Comparison of ENCODE assay signal across 8 mouse cellular contexts in genomic region chr1:171234126-171234525, GRCm38 (mm10). TPM values are rescaled to one million over a fixed set of nuclear protein-coding genes. Genes with fewer than 3 reads are reported as not detected.
DNase-seq lines count a peak whose midpoint lies in the region; ATAC-seq and TF ChIP-seq lines count a peak whose summit lies in the region.

TSS of gene Fcer1g (minus strand) at chr1:171234365.

- H3K4me3 ChIP-seq in layer of hippocampus, adult 2 months, result peak within 1 kb of the TSS; percentile 9; the same call in 1 of the 2 replicates
- no peak within 1 kb of the TSS; the same call in 1 of the 2 replicates for H3K4me3 ChIP-seq in heart, postnatal 0 days (ENCODE audit: low read depth, low read length)
- no peak within 1 kb of the TSS for H3K4me3 ChIP-seq in limb, embryonic 12.5 days (replicated peaks)

- no peaks in the 10 kb centered on the region for H3K27me3 ChIP-seq in heart, postnatal 0 days (ENCODE audit: control insufficient read depth, insufficient read depth, low read length)
- no peaks in the 10 kb centered on the region for H3K27me3 ChIP-seq in limb, embryonic 12.5 days

- ATAC-seq in heart, postnatal 0 days (ENCODE audit: insufficient read depth, low read depth), result no peak
- ATAC-seq in limb, embryonic 12.5 days (ENCODE audit: insufficient number of reproducible peaks, insufficient read depth, low FRiP score, low TSS enrichment, low read depth), result no peak
- peak; percentile 88 for ATAC-seq in monocyte, adult 5-6 weeks (replicated peaks; ENCODE audit: insufficient number of reproducible peaks, low FRiP score, low TSS enrichment, poor library complexity, severe bottlenecking)

- H3K9me3 ChIP-seq in heart, postnatal 0 days (replicated peaks; ENCODE audit: control insufficient read depth, low read length), result no peaks in the 10 kb centered on the region
- no peaks in the 10 kb centered on the region for H3K9me3 ChIP-seq in limb, embryonic 12.5 days

- H3K4me1 ChIP-seq in heart, postnatal 0 days (ENCODE audit: control insufficient read depth, insufficient read depth), result 0 out of 2 replicates have a peak, but pooled peaks cover 6% of the 10 kb centered on the region
- peaks cover 17% of the 10 kb centered on the region for H3K4me1 ChIP-seq in limb, embryonic 12.5 days (replicated peaks)

- no peak for TF ChIP-seq POLR2A in brain, embryonic 14.5 days (IDR thresholded peaks at IDR 0.05; ENCODE audit: borderline replicate concordance, extremely low read depth, insufficient read depth, insufficient read length, poor library complexity, severe bottlenecking)

- H3K4me2 ChIP-seq in heart, postnatal 0 days (ENCODE audit: low read depth, low read length), result no peak within 1 kb of the TSS
- no peak within 1 kb of the TSS for H3K4me2 ChIP-seq in limb, embryonic 12.5 days

- H3K9ac ChIP-seq in heart, postnatal 0 days (replicated peaks; ENCODE audit: low read depth, low read length), result no peak within 1 kb of the TSS
- H3K9ac ChIP-seq in limb, embryonic 12.5 days (replicated peaks), result no peak within 1 kb of the TSS

- WGBS in heart, postnatal 0 days, result 78% methylated on average over 14 of the region's 14 CpGs
- whole genome bisulfite sequencing in limb, embryonic 12.5 days, result 92% methylated on average over 14 of the region's 14 CpGs

- no peak for TF ChIP-seq CTCF in layer of hippocampus, adult 2 months (conservative IDR thresholded peaks at IDR 0.05)
- no peak for TF ChIP-seq CTCF in brain, embryonic 14.5 days (IDR thresholded peaks at IDR 0.05; ENCODE audit: borderline replicate concordance, extremely low read depth, insufficient read depth, insufficient read length)
- TF ChIP-seq CTCF in heart, postnatal 0 days (IDR thresholded peaks at IDR 0.05; ENCODE audit: low read depth), result no peak

- DNase-seq in layer of hippocampus, adult 2 months (ENCODE audit: low spot score in 2 of 2), result no peak
- no peak for DNase-seq in layer of hippocampus, adult 9-10 months (ENCODE audit: low spot score)
- no peak for DNase-seq in brain, embryonic 14.5 days (ENCODE audit: low read depth)
- no peak for DNase-seq in heart, postnatal 0 days (ENCODE audit: low spot score)
- no peak for DNase-seq in cerebellum, adult 9-11 months
- DNase-seq in cerebellum, adult 11-12 months, result no peak

- no peak for TF ChIP-seq EP300 in heart, postnatal 0 days (IDR thresholded peaks at IDR 0.05; ENCODE audit: low read depth)

- no peak within 1 kb of the TSS for H3K27ac ChIP-seq in layer of hippocampus, adult 2 months
- H3K27ac ChIP-seq in heart, postnatal 0 days (ENCODE audit: low read depth), result peak within 1 kb of the TSS; percentile 15; the same call in 1 of the 2 replicates
- no peak within 1 kb of the TSS for H3K27ac ChIP-seq in limb, embryonic 12.5 days

- H3K36me3 ChIP-seq in heart, postnatal 0 days (replicated peaks; ENCODE audit: control insufficient read depth, insufficient read depth, low read length), result peaks cover 56% of the 10 kb centered on the region
- H3K36me3 ChIP-seq in limb, embryonic 12.5 days, result peaks cover 62% of the 10 kb centered on the region

RNA-seq across cellular contexts. Expression of gene Fcer1g, which starts in this region (rescaled TPM):
- 10 to 100 TPM; 14.9 to 17.2 TPM for total RNA-seq in layer of hippocampus, adult 2 months (2021)
- 16.5 and 18.2 TPM in 2 replicates for polyA plus RNA-seq in brain, embryonic 14.5 days (2012; rRNA removed)
- 22.7 and 60.5 TPM in 2 replicates for total RNA-seq in heart, postnatal 0 days (2014; rRNA removed; ENCODE audit: low replicate concordance)
- 24.6 TPM in 2 replicates for polyA plus RNA-seq in heart, postnatal 0 days (2015; fragmentation: Nextera tagmentation; extraction: Ambion mirVana)
- 15.9 and 21.0 TPM in 2 replicates for polyA plus RNA-seq in limb, embryonic 12.5 days (2016; fragmentation: Nextera tagmentation; extraction: Ambion mirVana)
- total RNA-seq in monocyte, adult 5-6 weeks (2017), result 875 to 1,050 TPM (median 955 TPM) in 3 replicates

Comparison
In these comparisons a context has a peak if more than half of its experiments do, and no peak if none do; other contexts are left out.
1. RNA of gene Fcer1g (total RNA-seq): 875 to 1,050 TPM in monocyte, adult 5-6 weeks; 22.7 to 60.5 TPM in heart, postnatal 0 days and 14.9 to 17.2 TPM in layer of hippocampus, adult 2 months; every median in the first group is over 10 times any median in the second.